ENCODE assay signal across 29 mouse cellular contexts in the genomic region with DNA sequence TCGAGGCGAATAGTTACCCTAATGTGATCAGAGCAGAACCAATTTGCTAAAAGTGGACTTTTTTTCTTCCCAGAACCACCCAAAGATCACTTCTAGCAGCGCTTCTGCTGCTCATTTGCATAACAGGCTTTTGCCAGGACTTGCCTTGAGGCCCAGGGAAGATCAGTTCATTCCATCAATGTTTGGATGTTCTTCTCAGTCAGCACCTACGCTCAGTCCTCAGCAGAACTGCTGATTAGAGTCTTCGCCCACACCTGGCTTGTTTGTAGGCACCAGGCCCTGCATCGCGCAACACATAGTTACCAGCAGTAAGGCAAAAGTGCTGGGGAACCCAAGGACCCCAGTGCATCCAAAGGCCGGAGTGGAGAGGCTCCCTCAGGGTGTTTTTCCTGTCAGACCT. TPM values are rescaled to one million over a fixed set of nuclear protein-coding genes. Genes with fewer than 3 reads are reported as not detected.
DNase-seq lines count a peak whose midpoint lies in the region; ATAC-seq and TF ChIP-seq lines count a peak whose summit lies in the region.
"Had no signal": no experiment of that assay in that cellular context is flagged by ENCODE, and none has a peak within 500 bp of the region (broad histone marks: within the 10 kb centered on the region; RNA-seq: fewer than 3 reads in every experiment).

No protein-coding gene starts in this region.

- TF ChIP-seq CTCF in left cerebral cortex, adult 2 months (IDR thresholded peaks at IDR 0.05): no peak

- H3K9ac ChIP-seq in heart, embryonic 15.5 days: no peak overlapping the region
- H3K9ac ChIP-seq: hindbrain, embryonic 14.5 days; limb, embryonic 15.5 days; liver, embryonic 13.5 days had no signal

- peak overlapping the region; percentile 67 for H3K27ac ChIP-seq in heart, embryonic 10.5 days
- peak overlapping the region; percentile 23; the same call in 1 of the 2 replicates for H3K27ac ChIP-seq in heart, embryonic 15.5 days
- peak overlapping the region; percentile 57 for H3K27ac ChIP-seq in left cerebral cortex, adult 2 months
- H3K27ac ChIP-seq: gastrocnemius, adult 2 months; hindbrain, embryonic 14.5 days; limb, embryonic 10.5 days; limb, embryonic 15.5 days; liver, embryonic 13.5 days; macrophage had no signal

- peaks cover 40% of the 10 kb centered on the region for H3K4me1 ChIP-seq in heart, embryonic 10.5 days
- H3K4me1 ChIP-seq in heart, embryonic 15.5 days (replicated peaks): peaks cover 31% of the 10 kb centered on the region
- H3K4me1 ChIP-seq: limb, embryonic 10.5 days; limb, embryonic 15.5 days; liver, embryonic 13.5 days had no signal

- intact Hi-C loops in heart, postnatal 14 days (cut with DNase I): no loop called here
- intact Hi-C loops in heart, postnatal 25 days (cut with DNase I): no loop called here
- intact Hi-C loops in left cerebral cortex, adult 2 months (cut with DNase I): no loop called here
- intact Hi-C loops in left cerebral cortex, postnatal 14 days (cut with DNase I): no loop called here

- no peak for DNase-seq in heart, embryonic 10.5 days (ENCODE audit: low spot score)
- DNase-seq in heart, postnatal 14 days: no peak
- DNase-seq in heart, postnatal 25 days (ENCODE audit: low spot score): no peak
- DNase-seq in left cerebral cortex, adult 2 months (ENCODE audit: extremely low spot score in 1 of 2, low spot score in 2 of 2): no peak
- no peak for DNase-seq in left cerebral cortex, postnatal 14 days (ENCODE audit: low spot score in 2 of 2)
- no peak for DNase-seq in urinary bladder, adult 18-20 months (ENCODE audit: low spot score in 2 of 2)
- DNase-seq: adrenal gland, adult 8-10 months; cerebellum, adult 8-10 months; cerebellum, postnatal 25 days; gastrocnemius, adult 2 months; gastrocnemius, postnatal 36 days; kidney, adult 9 months; kidney, postnatal 10 days; liver, embryonic 13.5 days; lung, adult 18-20 months; midbrain, embryonic 14.5 days; retina, postnatal 1 day; right cerebral cortex, postnatal 25 days; spleen, adult 18-20 months; thymus, postnatal 14 days had no signal

- H3K4me2 ChIP-seq in heart, embryonic 15.5 days: no peak overlapping the region
- H3K4me2 ChIP-seq: hindbrain, embryonic 14.5 days; limb, embryonic 15.5 days; liver, embryonic 13.5 days had no signal

- WGBS in heart, embryonic 10.5 days: 62% methylated on average over 8 of the region's 8 CpGs
- 67% methylated on average over 8 of the region's 8 CpGs for WGBS in heart, embryonic 15.5 days

- H3K4me3 ChIP-seq in heart, embryonic 10.5 days: no peak overlapping the region
- no peak overlapping the region for H3K4me3 ChIP-seq in heart, embryonic 15.5 days
- no peak overlapping the region for H3K4me3 ChIP-seq in left cerebral cortex, adult 2 months
- H3K4me3 ChIP-seq: gastrocnemius, adult 2 months; limb, embryonic 10.5 days; limb, embryonic 15.5 days; liver, embryonic 13.5 days had no signal

- no peaks in the 10 kb centered on the region for H3K27me3 ChIP-seq in heart, embryonic 10.5 days (ENCODE audit: insufficient read depth, poor library complexity, severe bottlenecking)
- H3K27me3 ChIP-seq in heart, embryonic 15.5 days: no peaks in the 10 kb centered on the region
- H3K27me3 ChIP-seq: limb, embryonic 15.5 days; liver, embryonic 13.5 days had no signal

- peaks cover 15% of the 10 kb centered on the region; the same call in 1 of the 2 replicates for H3K36me3 ChIP-seq in heart, embryonic 10.5 days
- peaks cover 8% of the 10 kb centered on the region; the same call in 1 of the 2 replicates for H3K36me3 ChIP-seq in heart, embryonic 15.5 days
- H3K36me3 ChIP-seq: G1E; limb, embryonic 10.5 days; limb, embryonic 15.5 days; liver, embryonic 13.5 days had no signal

- ATAC-seq in heart, embryonic 15.5 days (replicated peaks; ENCODE audit: insufficient number of reproducible peaks, insufficient read depth, low FRiP score, low read depth): no peak
- ATAC-seq: forebrain, embryonic 14.5 days; intestine, postnatal 0 days; lung, postnatal 0 days had no signal

- H3K9me3 ChIP-seq in heart, embryonic 10.5 days: no peaks in the 10 kb centered on the region
- H3K9me3 ChIP-seq in heart, embryonic 15.5 days (replicated peaks): no peaks in the 10 kb centered on the region
- H3K9me3 ChIP-seq: limb, embryonic 10.5 days; limb, embryonic 15.5 days; liver, embryonic 13.5 days had no signal

RNA-seq across cellular contexts. Expression of gene Fam49a, which starts 45.3 kb away (rescaled TPM):
- 37.1 and 62.2 TPM in 2 replicates for polyA plus RNA-seq in heart, embryonic 10.5 days (2016; fragmentation: Nextera tagmentation; extraction: Ambion mirVana)
- total RNA-seq in heart, postnatal 14 days (2021): 10 to 100 TPM; 11.7 to 17.2 TPM
- polyA plus RNA-seq in heart, embryonic 15.5 days (2015; fragmentation: Nextera tagmentation; extraction: Ambion mirVana): 22.3 and 23.9 TPM in 2 replicates
- 1 to 10 TPM; 9.5 to 10.0 TPM for total RNA-seq in heart, postnatal 25 days (2021)
- total RNA-seq in left cerebral cortex, adult 2 months (2021): 100 to 1,000 TPM; 174 to 176 TPM
- total RNA-seq in left cerebral cortex, postnatal 14 days (2021): 100 to 1,000 TPM; 287 to 288 TPM
- polyA plus RNA-seq: G1E had no signal

Comparison
In these comparisons a context has a peak if more than half of its experiments do, and no peak if none do; other contexts are left out.
1. RNA of gene Fam49a, which starts 45.3 kb away (total RNA-seq): 287 to 288 TPM in left cerebral cortex, postnatal 14 days and 174 to 176 TPM in left cerebral cortex, adult 2 months; 11.7 to 17.2 TPM in heart, postnatal 14 days and 9.5 to 10.0 TPM in heart, postnatal 25 days; every median in the first group is over 4 times any median in the second.
2. Peak in every context shown above with its lines, with median percentiles within 50 percentile points of each other: H3K27ac ChIP-seq.